10 mouse cellular contexts compared by ENCODE assay signal in genomic region chr7:137311341-137312110, GRCm38 (mm10). TPM values are rescaled to one million over a fixed set of nuclear protein-coding genes. Genes with fewer than 3 reads are reported as not detected.
DNase-seq lines count a peak whose midpoint lies in the region; ATAC-seq and TF ChIP-seq lines count a peak whose summit lies in the region.
"Had no signal": no experiment of that assay in that cellular context is flagged by ENCODE, and none has a peak within 500 bp of the region (broad histone marks: within the 10 kb centered on the region; RNA-seq: fewer than 3 reads in every experiment).

No protein-coding gene starts in this region.

- peak overlapping the region; percentile 81 for H3K4me3 ChIP-seq in heart, adult 2 months
- H3K4me3 ChIP-seq in hindbrain, embryonic 12.5 days, result peak overlapping the region; percentile 91
- H3K4me3 ChIP-seq in midbrain, embryonic 15.5 days, result peak overlapping the region; percentile 60
- no peak overlapping the region for H3K4me3 ChIP-seq in kidney, adult 2 months (ENCODE audit: insufficient read depth, low read depth, low read length)

- no peak for TF ChIP-seq POLR2A in heart, adult 2 months (IDR thresholded peaks at IDR 0.05; ENCODE audit: insufficient read depth, low read depth, low read length)
- no peak for TF ChIP-seq POLR2A in kidney, adult 2 months (IDR thresholded peaks at IDR 0.05; ENCODE audit: low read depth, low read length)

- no peaks in the 10 kb centered on the region for H3K79me2 ChIP-seq in heart, adult 2 months (replicated peaks; ENCODE audit: control insufficient read depth, insufficient read depth, low read length)

- no peak for TF ChIP-seq CTCF in heart, adult 2 months (IDR thresholded peaks at IDR 0.05)
- TF ChIP-seq CTCF in kidney, adult 2 months (conservative IDR thresholded peaks at IDR 0.05; ENCODE audit: insufficient read depth, insufficient read length, low read depth, low read length), result no peak

- WGBS in heart, adult 2 months, result 13% methylated on average over 8 of the region's 8 CpGs
- 3% methylated on average over 8 of the region's 8 CpGs for WGBS in hindbrain, embryonic 12.5 days
- WGBS in midbrain, embryonic 15.5 days, result 7% methylated on average over 8 of the region's 8 CpGs
- WGBS in kidney, adult 2 months, result 30% methylated on average over 8 of the region's 8 CpGs

- ATAC-seq in hindbrain, embryonic 12.5 days (ENCODE audit: low FRiP score), result no peak
- no peak for ATAC-seq in midbrain, embryonic 15.5 days (replicated peaks)

- H3K4me2 ChIP-seq in hindbrain, embryonic 12.5 days (replicated peaks), result peak overlapping the region; percentile 89
- peak overlapping the region; percentile 77 for H3K4me2 ChIP-seq in midbrain, embryonic 15.5 days

- peak overlapping the region; percentile 50 for H3K9ac ChIP-seq in heart, adult 2 months (ENCODE audit: low read depth, low read length)
- peak overlapping the region; percentile 97 for H3K9ac ChIP-seq in hindbrain, embryonic 12.5 days
- peak overlapping the region; percentile 73 for H3K9ac ChIP-seq in midbrain, embryonic 15.5 days

- peaks cover 2% of the 10 kb centered on the region; the same call in 1 of the 2 replicates for H3K36me3 ChIP-seq in heart, adult 2 months (ENCODE audit: control insufficient read depth, insufficient read depth, low read length)
- 0 out of 2 replicates have a peak, but pooled peaks cover 5% of the 10 kb centered on the region for H3K36me3 ChIP-seq in hindbrain, embryonic 12.5 days
- H3K36me3 ChIP-seq in midbrain, embryonic 15.5 days (replicated peaks), result no peaks in the 10 kb centered on the region
- H3K36me3 ChIP-seq in kidney, adult 2 months (ENCODE audit: control insufficient read depth, insufficient read depth, low read length), result no peaks in the 10 kb centered on the region

- peaks cover 7% of the 10 kb centered on the region for H3K27me3 ChIP-seq in heart, adult 2 months (ENCODE audit: control insufficient read depth, insufficient read depth, low read length)
- peaks cover 21% of the 10 kb centered on the region; the same call in 1 of the 2 replicates for H3K27me3 ChIP-seq in hindbrain, embryonic 12.5 days
- 0 out of 2 replicates have a peak, but pooled peaks cover 3% of the 10 kb centered on the region for H3K27me3 ChIP-seq in midbrain, embryonic 15.5 days (replicated peaks)
- peaks cover 24% of the 10 kb centered on the region for H3K27me3 ChIP-seq in kidney, adult 2 months (replicated peaks; ENCODE audit: control insufficient read depth, insufficient read depth, low read length)

- H3K9me3 ChIP-seq in hindbrain, embryonic 12.5 days (replicated peaks), result no peaks in the 10 kb centered on the region
- no peaks in the 10 kb centered on the region for H3K9me3 ChIP-seq in midbrain, embryonic 15.5 days

- H3K4me1 ChIP-seq in heart, adult 2 months (ENCODE audit: control insufficient read depth, insufficient read depth, low read length), result no peaks in the 10 kb centered on the region
- H3K4me1 ChIP-seq in hindbrain, embryonic 12.5 days, result peaks cover 42% of the 10 kb centered on the region
- peaks cover 44% of the 10 kb centered on the region for H3K4me1 ChIP-seq in midbrain, embryonic 15.5 days
- H3K4me1 ChIP-seq in kidney, adult 2 months (ENCODE audit: control insufficient read depth, insufficient read depth, low read length), result no peaks in the 10 kb centered on the region

- TF ChIP-seq EP300 in heart, adult 2 months (IDR thresholded peaks at IDR 0.05; ENCODE audit: insufficient read depth, low read depth, low read length), result no peak

- peak overlapping the region; percentile 92 for H3K27ac ChIP-seq in heart, adult 2 months
- H3K27ac ChIP-seq in hindbrain, embryonic 12.5 days, result peak overlapping the region; percentile 94
- peak overlapping the region; percentile 93 for H3K27ac ChIP-seq in midbrain, embryonic 15.5 days
- H3K27ac ChIP-seq in kidney, adult 2 months (ENCODE audit: insufficient read depth, low read depth, low read length), result no peak overlapping the region
- H3K27ac ChIP-seq: kidney, postnatal 0 days had no signal

- intact Hi-C loops in heart, adult 2 months (cut with DNase I), result loop anchor here (5.0 to 10.0 kb wide), 2 partner anchors 459 to 1017 kb away; no protein-coding TSS in a partner anchor
- intact Hi-C loops in heart, postnatal 25 days (cut with DNase I), result no loop called here

- DNase-seq in heart, adult 2 months, result peak in 1 of 2 experiments; percentile 24
- DNase-seq in heart, postnatal 25 days (ENCODE audit: low spot score), result no peak
- DNase-seq in embryo, embryonic 10 days (ENCODE audit: low spot score), result peak; percentile 44
- no peak for DNase-seq in kidney, adult 2 months
- no peak for DNase-seq in left cerebral cortex, adult 9 months (ENCODE audit: low spot score in 2 of 2)
- DNase-seq in frontal cortex, postnatal 25 days (ENCODE audit: low spot score in 2 of 2), result no peak
- DNase-seq: adrenal gland, postnatal 14 days had no signal

RNA-seq across cellular contexts. Expression of gene Ebf3, which starts 2.7 kb away (rescaled TPM):
- total RNA-seq in heart, adult 2 months (2021), result 1 to 10 TPM; 6.1 to 7.5 TPM
- polyA plus RNA-seq in heart, adult 2 months (2012; rRNA removed), result 5.0 and 6.0 TPM in 2 replicates
- 10 to 100 TPM in 1 of 2 experiments, 1 to 10 TPM in 1; 8.9 to 10.9 TPM for total RNA-seq in heart, postnatal 25 days (2021)
- 23.0 and 23.4 TPM in 2 replicates for polyA plus RNA-seq in hindbrain, embryonic 12.5 days (2016; fragmentation: Nextera tagmentation; extraction: Ambion mirVana)
- polyA plus RNA-seq in midbrain, embryonic 15.5 days (2015; fragmentation: Nextera tagmentation; extraction: Ambion mirVana), result 14.6 and 14.9 TPM in 2 replicates
- 0.68 and 1.9 TPM in 2 replicates for polyA plus RNA-seq in kidney, adult 2 months (2012; rRNA removed)
